Mouse (Mus musculus) megakaryocyte, embryonic 14.5 days (primary cell): Measurements from ENCODE around the gene Prpsap2.

Source experiments
- FLI1 ChIP-seq: IDR thresholded peaks from 2 replicates; pipeline ENCODE4 v1.6.1; 2012; ENCODE audit warnings: low read length, inconsistent platforms, mixed read lengths
- GATA1 ChIP-seq: IDR thresholded peaks from 3 replicates; pipeline ENCODE4 v1.6.1; 2012; ENCODE audit warnings: mixed read lengths, low read length, inconsistent platforms, borderline replicate concordance

- TF ChIP-seq FLI1 = no peak
- TF ChIP-seq GATA1 = no peak
Measured at GRCm38 (mm10) chr11:61713157-61713855, 48.6 kb downstream of the Prpsap2 start.
